Mouse (Mus musculus): ENCODE measurements around the gene Tnf. TPM values are rescaled to one million over a fixed set of nuclear protein-coding genes. Genes with fewer than 3 reads are reported as not detected.

Gene Tnf
- polyA plus RNA-seq, 1 experiment from 2014 or later = 0.47 TPM

- Histone ChIP-seq H3K9ac (ENCODE audit: low read depth, low read length) (0 out of 2 replicates have a peak overlapping the region, but pooled peaks have one; percentile 30), H3K4me2 (peak overlapping the region; percentile 39), H3K27ac (ENCODE audit: low read depth, low read length) (peak overlapping the region; percentile 68; the same call in 1 of the 2 replicates), H3K4me1 (replicated peaks; ENCODE audit: control insufficient read depth, insufficient read depth, low read length) (peaks cover 19% of the 10 kb centered on the region), H3K36me3 (ENCODE audit: control insufficient read depth, insufficient read depth, low read length) (no peaks in the 10 kb centered on the region), H3K27me3 (replicated peaks; ENCODE audit: control insufficient read depth, insufficient read depth, low read length) (peaks cover under 1% of the 10 kb centered on the region; the same call in 1 of the 2 replicates), H3K9me3 (ENCODE audit: control insufficient read depth, low read length) (no peaks in the 10 kb centered on the region), H3K4me3 (ENCODE audit: low read depth, low read length) (no peak overlapping the region)
- 50% methylated on average over 1 of the region's 1 CpGs for WGBS
- no peak for DNase-seq (ENCODE audit: low spot score)
- no peak for ATAC-seq (replicated peaks; ENCODE audit: low FRiP score)
Measured at GRCm38 (mm10) chr17:35189186-35189585, 12.6 kb downstream of the Tnf start.

- DNase-seq (ENCODE audit: low spot score) = no peak
- WGBS = 50% methylated on average over 7 of the region's 7 CpGs
- H3K9me3 ChIP-seq (ENCODE audit: control insufficient read depth, low read length) = no peaks in the 10 kb centered on the region
- peak within 1 kb of the TSS; percentile 81 for H3K27ac ChIP-seq (ENCODE audit: low read depth, low read length)
- H3K36me3 ChIP-seq (ENCODE audit: control insufficient read depth, insufficient read depth, low read length) = no peaks in the 10 kb centered on the region
- peaks cover 14% of the 10 kb centered on the region for H3K4me1 ChIP-seq (replicated peaks; ENCODE audit: control insufficient read depth, insufficient read depth, low read length)
- 0 out of 2 replicates have a peak within 1 kb of the TSS, but pooled peaks have one; percentile 30 for H3K9ac ChIP-seq (ENCODE audit: low read depth, low read length)
- H3K4me2 ChIP-seq = peak within 1 kb of the TSS; percentile 67
- H3K4me3 ChIP-seq (ENCODE audit: low read depth, low read length) = peak within 1 kb of the TSS; percentile 5; the same call in 1 of the 2 replicates
- H3K27me3 ChIP-seq (replicated peaks; ENCODE audit: control insufficient read depth, insufficient read depth, low read length) = no peaks in the 10 kb centered on the region
- ATAC-seq (replicated peaks; ENCODE audit: low FRiP score) = no peak
Measured at GRCm38 (mm10) chr17:35187959-35188610, 13.7 kb downstream of the Tnf start, which contains the start of gene Lst1. Gene Lst1 (minus strand): TSS chr17:35188439.

- H3K9ac ChIP-seq (ENCODE audit: low read depth, low read length) = no peak overlapping the region
- DNase-seq (ENCODE audit: low spot score) = no peak
- 67% methylated on average over 4 of the region's 4 CpGs for WGBS
- no peaks in the 10 kb centered on the region for H3K27me3 ChIP-seq (replicated peaks; ENCODE audit: control insufficient read depth, insufficient read depth, low read length)
- H3K9me3 ChIP-seq (ENCODE audit: control insufficient read depth, low read length) = no peaks in the 10 kb centered on the region
- peak overlapping the region; percentile 81; the same call in 1 of the 2 replicates for H3K27ac ChIP-seq (ENCODE audit: low read depth, low read length)
- H3K4me1 ChIP-seq (replicated peaks; ENCODE audit: control insufficient read depth, insufficient read depth, low read length) = peaks cover 14% of the 10 kb centered on the region
- H3K4me2 ChIP-seq = peak overlapping the region; percentile 67; the same call in 1 of the 2 replicates
- peak overlapping the region; percentile 5; the same call in 1 of the 2 replicates for H3K4me3 ChIP-seq (ENCODE audit: low read depth, low read length)
- H3K36me3 ChIP-seq (ENCODE audit: control insufficient read depth, insufficient read depth, low read length) = no peaks in the 10 kb centered on the region
- ATAC-seq (replicated peaks; ENCODE audit: low FRiP score) = no peak
Measured at GRCm38 (mm10) chr17:35187345-35187744, 14.5 kb downstream of the Tnf start.

GRCm38 (mm10) chr17:35186681-35187080 is 15.1 kb downstream of the Tnf start:
- peak overlapping the region; percentile 60 for H3K9ac ChIP-seq (ENCODE audit: low read depth, low read length)
- H3K27ac ChIP-seq (ENCODE audit: low read depth, low read length) = peak overlapping the region; percentile 81
- 3% methylated on average over 4 of the region's 4 CpGs for WGBS
- ATAC-seq (replicated peaks; ENCODE audit: low FRiP score) (no peak; the same call in 1 of the 2 replicates), DNase-seq (ENCODE audit: low spot score) (no peak)
- H3K4me3 ChIP-seq (ENCODE audit: low read depth, low read length) = peak overlapping the region; percentile 58
- no peaks in the 10 kb centered on the region for H3K27me3 ChIP-seq (replicated peaks; ENCODE audit: control insufficient read depth, insufficient read depth, low read length)
- H3K4me2 ChIP-seq = peak overlapping the region; percentile 67
- H3K9me3 ChIP-seq (ENCODE audit: control insufficient read depth, low read length) = no peaks in the 10 kb centered on the region
- H3K4me1 ChIP-seq (replicated peaks; ENCODE audit: control insufficient read depth, insufficient read depth, low read length) = peaks cover 14% of the 10 kb centered on the region
- no peaks in the 10 kb centered on the region for H3K36me3 ChIP-seq (ENCODE audit: control insufficient read depth, insufficient read depth, low read length)

- H3K9ac ChIP-seq (ENCODE audit: low read depth, low read length) = peak overlapping the region; percentile 60
- peak overlapping the region; percentile 67 for H3K4me2 ChIP-seq
- no peaks in the 10 kb centered on the region for H3K9me3 ChIP-seq (ENCODE audit: control insufficient read depth, low read length)
- H3K27ac ChIP-seq (ENCODE audit: low read depth, low read length) = peak overlapping the region; percentile 81
- peak; percentile 75 for DNase-seq (ENCODE audit: low spot score)
- ATAC-seq (replicated peaks; ENCODE audit: low FRiP score) = peak; percentile 67; the same call in 1 of the 2 replicates
- peak overlapping the region; percentile 58 for H3K4me3 ChIP-seq (ENCODE audit: low read depth, low read length)
- WGBS = under 1% methylated on average over 18 of the region's 18 CpGs
- H3K36me3 ChIP-seq (ENCODE audit: control insufficient read depth, insufficient read depth, low read length) = no peaks in the 10 kb centered on the region
- H3K4me1 ChIP-seq (replicated peaks; ENCODE audit: control insufficient read depth, insufficient read depth, low read length) = peaks cover 14% of the 10 kb centered on the region
- no peaks in the 10 kb centered on the region for H3K27me3 ChIP-seq (replicated peaks; ENCODE audit: control insufficient read depth, insufficient read depth, low read length)
Measured at GRCm38 (mm10) chr17:35185639-35186611, 15.9 kb downstream of the Tnf start.

GRCm38 (mm10) chr17:35180093-35180492 is 21.7 kb downstream of the Tnf start:
- Histone ChIP-seq H3K9me3 (ENCODE audit: control insufficient read depth, low read length) (no peaks in the 10 kb centered on the region), H3K4me2 (no peak overlapping the region), H3K4me3 (ENCODE audit: low read depth, low read length) (no peak overlapping the region), H3K9ac (ENCODE audit: low read depth, low read length) (no peak overlapping the region), H3K27me3 (replicated peaks; ENCODE audit: control insufficient read depth, insufficient read depth, low read length) (no peaks in the 10 kb centered on the region), H3K27ac (ENCODE audit: low read depth, low read length) (no peak overlapping the region), H3K36me3 (ENCODE audit: control insufficient read depth, insufficient read depth, low read length) (no peaks in the 10 kb centered on the region), H3K4me1 (replicated peaks; ENCODE audit: control insufficient read depth, insufficient read depth, low read length) (0 out of 2 replicates have a peak, but pooled peaks cover 2% of the 10 kb centered on the region)
- 76% methylated on average over 5 of the region's 5 CpGs for WGBS
- DNase-seq (ENCODE audit: low spot score) = no peak
- ATAC-seq (replicated peaks; ENCODE audit: low FRiP score) = no peak

- Histone ChIP-seq H3K4me2 (no peak overlapping the region), H3K9me3 (ENCODE audit: control insufficient read depth, low read length) (no peaks in the 10 kb centered on the region), H3K4me3 (ENCODE audit: low read depth, low read length) (no peak overlapping the region), H3K27ac (ENCODE audit: low read depth, low read length) (no peak overlapping the region), H3K9ac (ENCODE audit: low read depth, low read length) (no peak overlapping the region), H3K4me1 (replicated peaks; ENCODE audit: control insufficient read depth, insufficient read depth, low read length) (0 out of 2 replicates have a peak, but pooled peaks cover 2% of the 10 kb centered on the region), H3K27me3 (replicated peaks; ENCODE audit: control insufficient read depth, insufficient read depth, low read length) (no peaks in the 10 kb centered on the region; the same call in 1 of the 2 replicates), H3K36me3 (ENCODE audit: control insufficient read depth, insufficient read depth, low read length) (no peaks in the 10 kb centered on the region)
- WGBS = 10% methylated on average over 5 of the region's 5 CpGs
- peak; percentile 76 for ATAC-seq (replicated peaks; ENCODE audit: low FRiP score)
- peak; percentile 65 for DNase-seq (ENCODE audit: low spot score)
Measured at GRCm38 (mm10) chr17:35178528-35178927, 23.3 kb downstream of the Tnf start.

- ATAC-seq (replicated peaks; ENCODE audit: low FRiP score) = no peak
- Histone ChIP-seq H3K27ac (ENCODE audit: low read depth, low read length) (no peak within 1 kb of the TSS), H3K9me3 (ENCODE audit: control insufficient read depth, low read length) (no peaks in the 10 kb centered on the region), H3K36me3 (ENCODE audit: control insufficient read depth, insufficient read depth, low read length) (no peaks in the 10 kb centered on the region), H3K27me3 (replicated peaks; ENCODE audit: control insufficient read depth, insufficient read depth, low read length) (no peaks in the 10 kb centered on the region; the same call in 1 of the 2 replicates), H3K4me3 (ENCODE audit: low read depth, low read length) (no peak within 1 kb of the TSS), H3K4me2 (no peak within 1 kb of the TSS), H3K4me1 (replicated peaks; ENCODE audit: control insufficient read depth, insufficient read depth, low read length) (0 out of 2 replicates have a peak, but pooled peaks cover 2% of the 10 kb centered on the region), H3K9ac (ENCODE audit: low read depth, low read length) (no peak within 1 kb of the TSS)
- 59% methylated on average over 2 of the region's 2 CpGs for WGBS
- no peak for DNase-seq (ENCODE audit: low spot score)
Measured at GRCm38 (mm10) chr17:35175968-35176367, 25.8 kb downstream of the Tnf start, which contains the start of gene Aif1. Gene Aif1 (minus strand): TSS chr17:35176068.
